ENCODE assay signal across 23 mouse cellular contexts in the genomic region with DNA sequence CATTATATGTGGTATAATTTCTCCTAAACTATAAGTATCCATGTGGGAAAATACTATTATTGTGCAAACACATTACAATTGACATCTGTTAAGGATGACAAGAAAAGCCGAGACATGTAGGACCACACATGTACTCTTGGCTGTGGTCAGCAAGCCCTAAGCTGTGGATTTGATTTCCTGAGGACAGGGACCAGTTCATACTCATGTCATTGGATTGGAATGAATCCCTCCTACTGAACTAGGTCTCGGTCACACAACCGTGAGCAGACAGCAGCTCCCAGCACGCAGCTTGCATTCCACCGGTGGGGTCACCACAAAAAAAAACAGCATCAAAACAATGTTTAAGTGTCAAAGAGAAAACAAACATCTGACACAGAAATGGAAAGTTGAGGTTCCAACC. TPM values are rescaled to one million over a fixed set of nuclear protein-coding genes. Genes with fewer than 3 reads are reported as not detected.
DNase-seq lines count a peak whose midpoint lies in the region; ATAC-seq and TF ChIP-seq lines count a peak whose summit lies in the region.
"Had no signal": no experiment of that assay in that cellular context is flagged by ENCODE, and none has a peak within 500 bp of the region (broad histone marks: within the 10 kb centered on the region; RNA-seq: fewer than 3 reads in every experiment).

No protein-coding gene starts in this region.

- no peaks in the 10 kb centered on the region for H3K27me3 ChIP-seq in kidney, postnatal 0 days (ENCODE audit: insufficient read depth, low read length)
- no peaks in the 10 kb centered on the region for H3K27me3 ChIP-seq in Patski
- H3K27me3 ChIP-seq: embryonic facial prominence, embryonic 12.5 days; embryonic facial prominence, embryonic 15.5 days; forebrain, embryonic 12.5 days; forebrain, embryonic 15.5 days; heart, embryonic 13.5 days; hindbrain, embryonic 12.5 days; hindbrain, embryonic 15.5 days had no signal

- DNase-seq in kidney, postnatal 0 days (ENCODE audit: low spot score), result peak; percentile 63
- DNase-seq in kidney, adult 9 months, result no peak
- DNase-seq in Patski (ENCODE audit: low read depth, low spot score), result no peak
- DNase-seq in naive thymus-derived CD4-positive, alpha-beta T cell, adult 2 months (ENCODE audit: low read depth), result peak; percentile 4
- DNase-seq in adrenal gland, adult 18-20 months (ENCODE audit: low spot score in 2 of 2), result no peak
- no peak for DNase-seq in left cerebral cortex, adult 2 months (ENCODE audit: extremely low spot score in 1 of 2, low spot score in 2 of 2)
- DNase-seq: cerebellum, adult 11 months; cerebellum, adult 2 months; cerebellum, adult 9-11 months; cerebellum, postnatal 25 days; gastrocnemius, postnatal 25 days; heart, adult 2 months had no signal

- POLR2A ChIA-PET in Patski (lab: Charles Lee), result interaction anchor here (0.6 kb wide), 1 partner anchor 324 kb away, joined by 6 read pairs; no protein-coding TSS in a partner anchor

- no peak overlapping the region for H3K4me2 ChIP-seq in kidney, postnatal 0 days (ENCODE audit: low read length)
- H3K4me2 ChIP-seq: embryonic facial prominence, embryonic 12.5 days; embryonic facial prominence, embryonic 15.5 days; forebrain, embryonic 12.5 days; forebrain, embryonic 15.5 days; heart, embryonic 13.5 days; hindbrain, embryonic 12.5 days; hindbrain, embryonic 15.5 days had no signal

- CTCF ChIA-PET in Patski (lab: Charles Lee), result interaction anchor here (0.7 to 1.1 kb wide), 2 partner anchors 9 to 22 kb away, joined by 3 read pairs; no protein-coding TSS in a partner anchor

- intact Hi-C loops in left cerebral cortex, adult 2 months (cut with DNase I), result no loop called here

- ATAC-seq in kidney, postnatal 0 days (replicated peaks; ENCODE audit: low FRiP score, low read depth), result peak; percentile 71; the same call in 1 of the 2 replicates
- peak; percentile 69 for ATAC-seq in Patski
- ATAC-seq: forebrain, embryonic 15.5 days; inflammation-experienced regulatory T-cells, adult 6 months; intestine, embryonic 16.5 days had no signal

- H3K27ac ChIP-seq in kidney, postnatal 0 days, result no peak overlapping the region
- H3K27ac ChIP-seq in brown adipose tissue, adult 24 weeks (replicated peaks; ENCODE audit: low read depth, low read length), result 0 out of 2 replicates have a peak overlapping the region, but pooled peaks have one; percentile 34
- H3K27ac ChIP-seq in left cerebral cortex, adult 2 months, result no peak overlapping the region
- H3K27ac ChIP-seq: embryonic facial prominence, embryonic 12.5 days; embryonic facial prominence, embryonic 15.5 days; forebrain, embryonic 12.5 days; forebrain, embryonic 15.5 days; heart, adult 2 months; heart, embryonic 10.5 days; hindbrain, embryonic 12.5 days; hindbrain, embryonic 15.5 days had no signal

- H3K4me3 ChIP-seq in kidney, postnatal 0 days (replicated peaks; ENCODE audit: low read depth, low read length), result no peak overlapping the region
- no peak overlapping the region for H3K4me3 ChIP-seq in brown adipose tissue, adult 24 weeks (ENCODE audit: insufficient read depth, low read depth, low read length)
- H3K4me3 ChIP-seq in left cerebral cortex, adult 2 months, result no peak overlapping the region
- H3K4me3 ChIP-seq: embryonic facial prominence, embryonic 12.5 days; embryonic facial prominence, embryonic 15.5 days; forebrain, embryonic 12.5 days; forebrain, embryonic 15.5 days; heart, adult 2 months; heart, embryonic 10.5 days; heart, embryonic 13.5 days; hindbrain, embryonic 12.5 days; hindbrain, embryonic 15.5 days had no signal

- no peak for TF ChIP-seq CTCF in kidney, postnatal 0 days (IDR thresholded peaks at IDR 0.05; ENCODE audit: low read depth)
- no peak for TF ChIP-seq CTCF in Patski (IDR thresholded peaks at IDR 0.05)
- no peak for TF ChIP-seq CTCF in left cerebral cortex, adult 2 months (IDR thresholded peaks at IDR 0.05)

- 0 out of 2 replicates have a peak, but pooled peaks cover 4% of the 10 kb centered on the region for H3K4me1 ChIP-seq in kidney, postnatal 0 days (replicated peaks; ENCODE audit: insufficient read depth, low read length)
- H3K4me1 ChIP-seq in brown adipose tissue, adult 24 weeks (ENCODE audit: control insufficient read depth, insufficient read depth, insufficient read length, low read length), result peaks cover 9% of the 10 kb centered on the region
- H3K4me1 ChIP-seq: embryonic facial prominence, embryonic 12.5 days; embryonic facial prominence, embryonic 15.5 days; forebrain, embryonic 12.5 days; forebrain, embryonic 15.5 days; heart, embryonic 10.5 days; hindbrain, embryonic 12.5 days; hindbrain, embryonic 15.5 days had no signal

- no peak overlapping the region for H3K9ac ChIP-seq in kidney, postnatal 0 days (ENCODE audit: low read depth, low read length)
- H3K9ac ChIP-seq: embryonic facial prominence, embryonic 12.5 days; embryonic facial prominence, embryonic 15.5 days; forebrain, embryonic 12.5 days; forebrain, embryonic 15.5 days; heart, embryonic 13.5 days; hindbrain, embryonic 12.5 days; hindbrain, embryonic 15.5 days had no signal

- 30% methylated on average over 5 of the region's 5 CpGs for WGBS in kidney, postnatal 0 days

- in situ Hi-C loops in Patski (cut with MboI; ENCODE audit: low pct_unique_long_range_greater_than_20kb), result no loop called here

- no peaks in the 10 kb centered on the region for H3K9me3 ChIP-seq in kidney, postnatal 0 days (replicated peaks; ENCODE audit: low read length)
- H3K9me3 ChIP-seq: embryonic facial prominence, embryonic 12.5 days; embryonic facial prominence, embryonic 15.5 days; forebrain, embryonic 12.5 days; heart, embryonic 10.5 days; heart, embryonic 13.5 days; hindbrain, embryonic 12.5 days; hindbrain, embryonic 15.5 days had no signal

- H3K36me3 ChIP-seq in kidney, postnatal 0 days (ENCODE audit: insufficient read depth, low read length), result no peaks in the 10 kb centered on the region
- H3K36me3 ChIP-seq: embryonic facial prominence, embryonic 12.5 days; embryonic facial prominence, embryonic 15.5 days; forebrain, embryonic 12.5 days; forebrain, embryonic 15.5 days; heart, embryonic 10.5 days; hindbrain, embryonic 12.5 days; hindbrain, embryonic 15.5 days had no signal

RNA-seq across cellular contexts. Expression of gene Tbc1d4, which starts 15.0 kb away (rescaled TPM):
- 15.9 and 16.3 TPM in 2 replicates for polyA plus RNA-seq in kidney, postnatal 0 days (2015; fragmentation: Nextera tagmentation; extraction: Ambion mirVana)
- polyA plus RNA-seq in Patski (2021), result 11.8 TPM
- 25.0 and 28.3 TPM in 2 replicates for polyA plus RNA-seq in brown adipose tissue, adult 24 weeks (2012; ENCODE audit: insufficient read depth, insufficient read length, missing spikeins)
- 10 to 100 TPM; 32.8 to 52.2 TPM for total RNA-seq in adrenal gland, adult 18-20 months (2021)
- total RNA-seq in left cerebral cortex, adult 2 months (2021), result 10 to 100 TPM; 10.6 to 11.3 TPM

RNA-seq across cellular contexts. Expression of gene Commd6, which starts 46.5 kb away (rescaled TPM):
- 110 and 113 TPM in 2 replicates for polyA plus RNA-seq in kidney, postnatal 0 days (2015; fragmentation: Nextera tagmentation; extraction: Ambion mirVana)
- polyA plus RNA-seq in Patski (2021), result 60.6 TPM
- 123 and 160 TPM in 2 replicates for polyA plus RNA-seq in brown adipose tissue, adult 24 weeks (2012; ENCODE audit: insufficient read depth, insufficient read length, missing spikeins)
- 10 to 100 TPM; 91.2 to 92.7 TPM for total RNA-seq in adrenal gland, adult 18-20 months (2021)
- total RNA-seq in left cerebral cortex, adult 2 months (2021), result 10 to 100 TPM; 54.5 to 59.7 TPM

RNA-seq across cellular contexts. Expression of gene Uchl3, which starts 59.8 kb away (rescaled TPM):
- 132 and 135 TPM in 2 replicates for polyA plus RNA-seq in kidney, postnatal 0 days (2015; fragmentation: Nextera tagmentation; extraction: Ambion mirVana)
- polyA plus RNA-seq in Patski (2021), result 53.0 TPM
- 67.9 and 83.8 TPM in 2 replicates for polyA plus RNA-seq in brown adipose tissue, adult 24 weeks (2012; ENCODE audit: insufficient read depth, insufficient read length, missing spikeins)
- 10 to 100 TPM; 39.7 to 41.3 TPM for total RNA-seq in adrenal gland, adult 18-20 months (2021)
- total RNA-seq in left cerebral cortex, adult 2 months (2021), result 10 to 100 TPM; 37.5 to 40.1 TPM

Comparison
In these comparisons a context has a peak if more than half of its experiments do, and no peak if none do; other contexts are left out.
1. DNase-seq: peak in kidney, postnatal 0 days (single experiment) and naive thymus-derived CD4-positive, alpha-beta T cell, adult 2 months (single experiment); none in kidney, adult 9 months (single experiment), Patski (single experiment), adrenal gland, adult 18-20 months (0 of 2) and left cerebral cortex, adult 2 months (0 of 2).